Mouse (Mus musculus) ES-E14 (cell line): Measurements from ENCODE around the gene Asb3. TPM values are rescaled to one million over a fixed set of nuclear protein-coding genes. Genes with fewer than 3 reads are reported as not detected.
A peak's percentile ranks its signal among the peaks of the same experiment; 100 is the strongest.

Source experiments
- DNase-seq: peaks from one replicate; pipeline ENCODE4 v3.0.0-alpha.2; 2013; ENCODE audit warnings: low read depth, low spot score
- H3K27ac ChIP-seq: 2 replicates; pipeline ENCODE4 v1.5.1; 2012; ENCODE audit warnings: low read depth, mild to moderate bottlenecking, low read length, moderate library complexity, mixed read lengths; ENCODE audit not compliant: poor library complexity, insufficient read depth, severe bottlenecking
- H3K36me3 ChIP-seq: 2 replicates; pipeline ENCODE4 v1.6.1; 2012; ENCODE audit warnings: mild to moderate bottlenecking, low read length, moderate library complexity, mixed read lengths; ENCODE audit not compliant: control insufficient read depth, poor library complexity, insufficient read depth, severe bottlenecking
- H3K4me1 ChIP-seq, 2 experiments: fragments of 150-350 bp in 1 of 2; sonication (generic) in 1 of 2; 2 replicates each; pipeline ENCODE4 v1.6.1; 2012; ENCODE audit warnings: low read length in 2 of 2, mild to moderate bottlenecking in 1 of 2, mixed read lengths in 1 of 2; ENCODE audit not compliant: control insufficient read depth in 2 of 2, insufficient read depth in 2 of 2, poor library complexity in 1 of 2
- H3K4me3 ChIP-seq, 2 experiments: fragments of 150-350 bp in 1 of 2; sonication (generic) in 1 of 2; 2 replicates each; pipeline ENCODE4 v1.5.1; 2012; ENCODE audit warnings: low read length in 2 of 2, low read depth in 1 of 2, mild to moderate bottlenecking in 1 of 2, mixed read lengths in 1 of 2; ENCODE audit not compliant: insufficient read depth in 1 of 2, poor library complexity in 1 of 2, severe bottlenecking in 1 of 2
- H3K9ac ChIP-seq: 2 replicates; pipeline ENCODE4 v1.6.1; 2012; ENCODE audit warnings: low read depth, mild to moderate bottlenecking, low read length, mixed read lengths; ENCODE audit not compliant: poor library complexity, insufficient read depth, severe bottlenecking
- H3K9me3 ChIP-seq: fragments of 150-350 bp; sonication (generic); 2 replicates; pipeline ENCODE4 v1.6.1; 2012; ENCODE audit warnings: low read depth, mild to moderate bottlenecking, low read length; ENCODE audit not compliant: control insufficient read depth, insufficient read depth
- CHD2 ChIP-seq: IDR thresholded peaks from 2 replicates; pipeline ENCODE4 v1.6.1; 2014; ENCODE audit warnings: mild to moderate bottlenecking, low read depth, low read length, inconsistent platforms
- HCFC1 ChIP-seq: IDR thresholded peaks from 2 replicates; pipeline ENCODE4 v1.6.1; 2012; ENCODE audit warnings: low read length, inconsistent platforms, borderline replicate concordance; ENCODE audit not compliant: insufficient read depth
- MAFK ChIP-seq: IDR thresholded peaks from 2 replicates; pipeline ENCODE4 v1.6.1; 2014; ENCODE audit warnings: mild to moderate bottlenecking, low read depth, low read length, inconsistent platforms; ENCODE audit not compliant: insufficient read depth
- ZC3H11A ChIP-seq: IDR thresholded peaks from 2 replicates; pipeline ENCODE4 v1.6.1; 2012; ENCODE audit warnings: low read depth, mild to moderate bottlenecking, inconsistent platforms, low read length, borderline replicate concordance
- ZNF384 ChIP-seq: IDR thresholded peaks from 2 replicates; pipeline ENCODE4 v1.6.1; 2012; ENCODE audit warnings: low read depth, low read length, inconsistent platforms
- in situ Hi-C, 2 experiments: fragments of 600-800 bp; cut with MboI; formaldehyde crosslinking; loops; one replicate each; pipeline ENCODE4 v1.15.1; 2025; ENCODE audit warnings: low sequenced_read_pairs in 2 of 2, inconsistent platforms in 1 of 2; ENCODE audit not compliant: unreplicated experiment in 2 of 2
- total RNA-seq: library from RNA; depleted of rRNA; stranded (reverse); fragments of 300-350 nt; gene quantifications from 2 replicates; pipeline ENCODE4 v1.2.3, GENCODE M21; 2012

Asb3 gene
- total RNA-seq, 1 experiment, result 9.7 TPM

DNA sequence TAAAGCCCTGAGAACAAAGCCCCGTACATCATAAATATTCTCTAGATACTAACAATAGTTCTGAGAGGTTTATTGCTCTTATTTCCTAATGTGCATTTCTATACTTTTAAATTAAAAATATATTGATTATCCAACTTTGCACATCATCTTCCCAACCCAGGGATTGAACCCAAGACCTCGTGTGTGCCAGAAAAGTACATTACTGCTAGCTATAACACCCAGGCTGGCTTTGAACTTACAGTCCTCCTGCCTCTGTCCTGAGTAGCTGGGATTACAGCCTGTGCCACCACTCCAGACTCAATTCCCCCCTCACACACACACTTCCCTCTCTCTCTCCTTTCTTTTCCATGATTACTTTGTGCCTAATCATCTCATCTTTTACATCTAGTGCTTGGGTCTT, 2.9 kb downstream of the Asb3 start:
- H3K9me3 ChIP-seq, result no peaks in the 10 kb centered on the region
- H3K4me1 ChIP-seq, result peaks cover 0 to 3% of the 10 kb centered on the region in 2 experiments; a peak in 2 of 4 replicates
- TF ChIP-seq ZC3H11A, result no peak
- H3K4me3 ChIP-seq, result no peak overlapping the region
- in situ Hi-C loops, result no loop called here
- H3K9ac ChIP-seq, result no peak overlapping the region
- H3K36me3 ChIP-seq, result no peaks in the 10 kb centered on the region
- no peak for DNase-seq
- no peak overlapping the region for H3K27ac ChIP-seq

DNA sequence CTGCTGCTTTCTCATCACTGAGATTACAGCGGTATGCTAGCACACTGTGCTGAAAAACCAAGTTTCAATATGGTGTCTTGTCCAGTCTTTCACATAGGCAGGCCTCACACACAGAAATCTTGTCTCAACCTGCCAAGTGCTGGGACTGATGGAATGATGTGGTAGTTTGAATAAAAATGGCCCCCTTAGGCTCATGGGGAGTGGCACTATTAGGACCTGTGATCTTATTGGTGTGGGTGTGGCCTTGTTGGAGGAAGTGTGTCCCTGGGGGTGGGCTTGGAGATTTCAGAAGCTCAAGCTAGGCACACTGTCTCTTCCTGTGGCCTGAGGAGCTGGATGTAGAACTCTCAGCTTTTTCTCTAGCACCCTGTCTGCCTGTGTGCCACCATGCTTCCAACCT, 11.0 kb downstream of the Asb3 start:
- no peak overlapping the region for H3K27ac ChIP-seq
- H3K9ac ChIP-seq, result no peak overlapping the region
- in situ Hi-C loops, result no loop called here
- TF ChIP-seq HCFC1, result no peak
- no peak for TF ChIP-seq MAFK
- TF ChIP-seq ZNF384, result no peak
- H3K4me3 ChIP-seq, result no peak overlapping the region
- H3K36me3 ChIP-seq, result no peaks in the 10 kb centered on the region
- peak; percentile 4 for DNase-seq
- no peaks in the 10 kb centered on the region for H3K4me1 ChIP-seq
- H3K9me3 ChIP-seq, result no peaks in the 10 kb centered on the region

DNA sequence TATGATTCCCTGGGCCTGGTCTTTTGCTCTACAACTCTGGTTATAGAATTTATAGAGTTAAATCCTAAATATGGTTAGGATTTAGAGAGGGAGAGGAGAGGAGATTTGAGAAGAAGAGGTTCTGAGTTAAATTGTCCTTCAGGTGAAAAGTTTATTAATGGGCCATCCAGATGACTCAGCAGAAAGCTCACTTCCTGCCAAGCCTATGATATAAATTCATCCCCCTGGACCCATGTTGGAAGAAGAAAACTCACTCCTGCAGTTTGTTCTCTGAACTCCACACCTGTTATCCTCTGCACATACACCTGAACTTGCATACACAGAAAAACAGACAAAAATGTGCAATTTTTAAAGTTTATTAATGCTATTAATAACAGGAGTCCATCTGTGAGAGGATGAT, 14.1 kb downstream of the Asb3 start:
- H3K4me3 ChIP-seq, result no peak overlapping the region
- H3K9ac ChIP-seq, result no peak overlapping the region
- TF ChIP-seq ZC3H11A (no peak), MAFK (0 out of 2 replicates have a peak, but pooled peaks have one; percentile 5), CHD2 (no peak)
- H3K36me3 ChIP-seq, result no peaks in the 10 kb centered on the region
- no peak for DNase-seq
- in situ Hi-C loops, result no loop called here
- no peaks in the 10 kb centered on the region for H3K9me3 ChIP-seq
- no peaks in the 10 kb centered on the region for H3K4me1 ChIP-seq
- no peak overlapping the region for H3K27ac ChIP-seq

DNA sequence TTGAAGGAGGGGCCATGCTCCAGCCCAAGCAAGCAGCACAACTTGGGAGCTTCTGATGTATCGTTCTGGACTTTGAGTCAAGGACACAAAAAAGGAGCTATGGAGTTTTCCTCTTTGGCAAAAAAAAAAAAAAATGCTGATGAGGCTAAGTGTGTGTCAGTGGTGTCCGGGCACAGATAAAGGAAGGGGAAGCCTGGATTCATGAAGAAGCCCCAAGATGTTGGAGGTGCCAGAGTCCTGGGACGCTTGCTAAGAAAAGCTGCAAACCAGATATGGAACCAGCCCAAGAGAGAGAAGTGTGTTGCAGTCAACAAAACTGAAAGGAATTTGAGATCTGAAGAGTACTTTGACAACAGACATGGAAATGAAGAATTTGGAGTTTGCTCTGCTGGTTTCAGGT, 27.1 kb downstream of the Asb3 start:
- TF ChIP-seq ZC3H11A (no peak), MAFK (no peak), HCFC1 (no peak), ZNF384 (no peak), CHD2 (no peak)
- in situ Hi-C loops, result no loop called here

DNA sequence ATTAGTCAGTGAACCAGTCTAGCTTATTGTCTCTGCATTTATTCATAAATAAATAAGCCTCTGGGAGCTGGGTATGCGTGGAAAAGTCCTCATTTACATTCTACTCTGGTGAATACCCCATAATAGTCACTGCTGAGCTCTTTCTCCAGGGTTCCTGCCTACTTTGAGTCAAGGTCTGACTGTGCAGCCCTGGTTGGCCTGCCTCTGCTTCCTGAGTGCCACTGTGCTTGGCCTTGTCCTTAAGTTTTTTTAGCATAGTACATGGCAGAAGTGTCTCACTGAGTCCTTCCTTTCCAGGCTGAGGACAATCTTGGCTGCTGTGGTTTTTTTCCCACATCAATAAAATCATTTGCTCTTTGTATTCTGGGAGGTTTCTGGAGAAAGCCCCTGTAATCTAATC, 35.4 kb downstream of the Asb3 start:
- Histone ChIP-seq H3K9me3 (no peaks in the 10 kb centered on the region), H3K9ac (no peak overlapping the region), H3K4me1 (no peaks in the 10 kb centered on the region), H3K4me3 (no peak overlapping the region), H3K27ac (no peak overlapping the region), H3K36me3 (peaks cover 3% of the 10 kb centered on the region; the same call in 1 of the 2 replicates)
- no peak for DNase-seq
- in situ Hi-C loops, result no loop called here
- TF ChIP-seq CHD2, result no peak
- TF ChIP-seq HCFC1, result no peak
- TF ChIP-seq ZC3H11A, result no peak
- no peak for TF ChIP-seq MAFK
- TF ChIP-seq ZNF384, result no peak

More for the DNA sequence above, 27.1 kb downstream of the Asb3 start:
- H3K9ac ChIP-seq, result no peak overlapping the region
- H3K9me3 ChIP-seq, result no peaks in the 10 kb centered on the region
- DNase-seq, result no peak
- no peaks in the 10 kb centered on the region for H3K4me1 ChIP-seq
- no peak overlapping the region for H3K27ac ChIP-seq
- no peak overlapping the region for H3K4me3 ChIP-seq
- H3K36me3 ChIP-seq, result no peaks in the 10 kb centered on the region
